Mouse (Mus musculus) erythroblast, embryonic 14.5 days (primary cell): Measurements from ENCODE around the gene Tmem255a.

Experiments used
- GATA1 ChIP-seq: IDR thresholded peaks from 2 replicates; pipeline ENCODE4 v1.6.1; 2012; ENCODE audit warnings: low read length, inconsistent platforms, mixed read lengths
- TAL1 ChIP-seq: IDR thresholded peaks from 3 replicates; pipeline ENCODE4 v1.6.1; 2012; ENCODE audit warnings: low read length, inconsistent platforms, mixed read lengths

- no peak for TF ChIP-seq GATA1
- no peak for TF ChIP-seq TAL1
These were observed 66.7 kb downstream of the Tmem255a start for GRCm38 (mm10) chrX:38185520-38185919.
